Mouse (Mus musculus): ENCODE data around the gene Arhgap42.

Arhgap42 gene

GRCm38 (mm10) chr9:9027445-9027844 is 211.5 kb downstream of the Arhgap42 start:
- DNase-seq (ENCODE audit: low spot score): no peak

- no peak for DNase-seq (ENCODE audit: low spot score)
Observed at GRCm38 (mm10) chr9:9015108-9015507, 223.8 kb downstream of the Arhgap42 start.

GRCm38 (mm10) chr9:9001170-9001569 is 237.7 kb downstream of the Arhgap42 start:
- no peak for DNase-seq (ENCODE audit: low spot score)

GRCm38 (mm10) chr9:8996494-8996893 is 242.4 kb downstream of the Arhgap42 start:
- no peak for DNase-seq (ENCODE audit: low spot score)

- no peak for DNase-seq (ENCODE audit: low spot score)
Observed at GRCm38 (mm10) chr9:8982315-8982714, 256.6 kb downstream of the Arhgap42 start.

- no peak for DNase-seq (ENCODE audit: low spot score)
Observed at GRCm38 (mm10) chr9:8977775-8978174, 261.1 kb downstream of the Arhgap42 start.

GRCm38 (mm10) chr9:8971491-8971890 is 267.4 kb downstream of the Arhgap42 start, which contains the start of gene Gm16485:
Gene Gm16485 (plus strand): TSS chr9:8971791.
- DNase-seq (ENCODE audit: low spot score): no peak

- DNase-seq (ENCODE audit: low spot score): no peak
Observed at GRCm38 (mm10) chr9:8970240-8970639, 268.7 kb downstream of the Arhgap42 start.

- no peak for DNase-seq (ENCODE audit: low spot score)
Observed at GRCm38 (mm10) chr9:8964512-8965133, 274.3 kb downstream of the Arhgap42 start.

GRCm38 (mm10) chr9:8953306-8953705 is 285.6 kb downstream of the Arhgap42 start:
- DNase-seq (ENCODE audit: low spot score): no peak
